Mouse (Mus musculus) CH12.LX (cell line): Measurements from ENCODE around the gene Golph3.

ENCODE experiments used
- BHLHE40 ChIP-seq: IDR thresholded peaks from 2 replicates; pipeline ENCODE4 v1.6.1; 2011; ENCODE audit warnings: mild to moderate bottlenecking, low read depth, low read length, improper control_type of control experiment
- CTCF ChIP-seq, 2 experiments: IDR thresholded peaks in 1 of 2; conservative IDR thresholded peaks in 1 of 2; 2 replicates each; pipeline ENCODE4 v1.5.1; 2011 to 2012; ENCODE audit warnings: low read depth in 2 of 2, low read length in 2 of 2, improper control_type of control experiment in 1 of 2, inconsistent platforms in 1 of 2, mild to moderate bottlenecking in 1 of 2, moderate library complexity in 1 of 2
- E2F4 ChIP-seq: IDR thresholded peaks from 2 replicates; pipeline ENCODE4 v1.6.1; 2011; ENCODE audit warnings: low read depth, low read length, improper control_type of control experiment; ENCODE audit not compliant: insufficient replicate concordance
- EP300 ChIP-seq: IDR thresholded peaks from 2 replicates; pipeline ENCODE4 v1.6.1; 2011; ENCODE audit warnings: low read length, improper control_type of control experiment
- MAX ChIP-seq: IDR thresholded peaks from 2 replicates; pipeline ENCODE4 v1.6.1; 2011; ENCODE audit warnings: low read length, improper control_type of control experiment
- PAX5 ChIP-seq: IDR thresholded peaks from 2 replicates; pipeline ENCODE4 v1.6.1; 2012; ENCODE audit warnings: low read length, inconsistent platforms, mixed read lengths
- POLR2A ChIP-seq: IDR thresholded peaks from 2 replicates; pipeline ENCODE4 v1.6.1; 2011; ENCODE audit warnings: low read depth, mild to moderate bottlenecking, improper control_type of control experiment, low read length
- USF2 ChIP-seq: conservative IDR thresholded peaks from 2 replicates; pipeline ENCODE4 v1.6.1; 2011; ENCODE audit warnings: low read depth, low read length, improper control_type of control experiment
- ZMIZ1 ChIP-seq: IDR thresholded peaks from 2 replicates; pipeline ENCODE4 v1.6.1; 2012; ENCODE audit warnings: low read depth, mild to moderate bottlenecking, inconsistent platforms, low read length, improper control_type of control experiment
- ZNF384 ChIP-seq: IDR thresholded peaks from 2 replicates; pipeline ENCODE4 v1.6.1; 2012; ENCODE audit warnings: low read depth, low read length, improper control_type of control experiment, inconsistent platforms

GRCm38 (mm10) chr15:12330389-12330788, 9.1 kb downstream of the Golph3 start:
- TF ChIP-seq USF2 (no peak), PAX5 (no peak), EP300 (no peak), ZMIZ1 (no peak), CTCF (conservative IDR thresholded peaks at IDR 0.05 in 1 of 2, IDR thresholded peaks at IDR 0.05 in 1 of 2; ENCODE audit: low read depth in 2 of 2, low read length in 2 of 2) (no peak), POLR2A (no peak), E2F4 (no peak), MAX (no peak), BHLHE40 (no peak), ZNF384 (no peak)
